In genomic region chr14:18303262-18303661, GRCm38 (mm10) we compare ENCODE assay signal across 8 mouse cellular contexts. TPM values are rescaled to one million over a fixed set of nuclear protein-coding genes. Genes with fewer than 3 reads are reported as not detected.
A peak's percentile ranks its signal among the peaks of the same experiment; 100 is the strongest.
DNase-seq lines count a peak whose midpoint lies in the region; ATAC-seq lines count a peak whose summit lies in the region.

No protein-coding gene starts in this region.

- ATAC-seq in megakaryocyte progenitor cell, adult 5-6 weeks (replicated peaks; ENCODE audit: poor library complexity): no peak

- intact Hi-C loops in gastrocnemius, postnatal 14 days (cut with DNase I; ENCODE audit: low total_unique reads): no loop called here

- DNase-seq in adrenal gland, postnatal 14 days: peak; percentile 31
- DNase-seq in adrenal gland, adult 8-10 months: no peak
- DNase-seq in A20 (ENCODE audit: low read depth, low spot score): peak; percentile 79
- DNase-seq in gastrocnemius, postnatal 14 days: peak; percentile 82
- DNase-seq in layer of hippocampus, postnatal 10 days (ENCODE audit: low spot score in 2 of 2): peak; percentile 64 to 65
- DNase-seq in spleen, postnatal 4 days (ENCODE audit: low spot score in 2 of 2): no peak
- no peak for DNase-seq in ovary, postnatal 14 days (ENCODE audit: low spot score)

RNA-seq across cellular contexts. Expression of gene Ube2e1, which starts 28.4 kb away (rescaled TPM):
- total RNA-seq in adrenal gland, postnatal 14 days (2021): 64.7 and 67.0 TPM in 2 replicates
- total RNA-seq in adrenal gland, adult 8-10 months (2022): 100 to 1,000 TPM in 1 of 4 experiments, 10 to 100 TPM in 3; 75.9 to 101 (median 93.4) TPM
- total RNA-seq in gastrocnemius, postnatal 14 days (2021): 100 to 1,000 TPM; 112 to 128 TPM
- 100 to 1,000 TPM; 107 to 113 TPM for total RNA-seq in layer of hippocampus, postnatal 10 days (2021)
- 123 and 134 TPM in 2 replicates for total RNA-seq in megakaryocyte progenitor cell, adult 5-6 weeks (2015)
- 69.4 and 82.0 TPM in 2 replicates for total RNA-seq in megakaryocyte progenitor cell, adult 5-6 weeks (2017)

RNA-seq across cellular contexts. Expression of gene Rpl15, which starts 32.1 kb away (rescaled TPM):
- total RNA-seq in adrenal gland, postnatal 14 days (2021): 815 and 940 TPM in 2 replicates
- total RNA-seq in adrenal gland, adult 8-10 months (2022): 100 to 1,000 TPM; 673 to 753 (median 717) TPM
- total RNA-seq in gastrocnemius, postnatal 14 days (2021): 100 to 1,000 TPM; 678 to 745 TPM
- total RNA-seq in layer of hippocampus, postnatal 10 days (2021): 100 to 1,000 TPM; 477 to 590 TPM
- 2,531 and 2,532 TPM in 2 replicates for total RNA-seq in megakaryocyte progenitor cell, adult 5-6 weeks (2015)
- total RNA-seq in megakaryocyte progenitor cell, adult 5-6 weeks (2017): 1,869 and 2,149 TPM in 2 replicates

RNA-seq across cellular contexts. Expression of gene Nkiras1, which starts 32.3 kb away (rescaled TPM):
- 23.1 and 27.1 TPM in 2 replicates for total RNA-seq in adrenal gland, postnatal 14 days (2021)
- total RNA-seq in adrenal gland, adult 8-10 months (2022): 10 to 100 TPM; 24.8 to 27.4 (median 26.1) TPM
- 10 to 100 TPM; 33.5 to 33.8 TPM for total RNA-seq in gastrocnemius, postnatal 14 days (2021)
- 10 to 100 TPM; 74.7 to 83.0 TPM for total RNA-seq in layer of hippocampus, postnatal 10 days (2021)
- 8.0 and 16.8 TPM in 2 replicates for total RNA-seq in megakaryocyte progenitor cell, adult 5-6 weeks (2015)
- total RNA-seq in megakaryocyte progenitor cell, adult 5-6 weeks (2017): 8.6 and 9.5 TPM in 2 replicates

Comparison
In these comparisons a context has a peak if more than half of its experiments do, and no peak if none do; other contexts are left out.
1. DNase-seq: peak in adrenal gland, postnatal 14 days (single experiment), A20 (single experiment), gastrocnemius, postnatal 14 days (single experiment) and layer of hippocampus, postnatal 10 days (2 of 2); none in adrenal gland, adult 8-10 months (single experiment), spleen, postnatal 4 days (0 of 2) and ovary, postnatal 14 days (single experiment).